Mouse (Mus musculus) megakaryocyte, embryonic 14.5 days (primary cell): ENCODE data around the gene Mapk3. TPM values are rescaled to one million over a fixed set of nuclear protein-coding genes. Genes with fewer than 3 reads are reported as not detected.

Source experiments
- H3K27me3 ChIP-seq: replicated peaks from 2 replicates; pipeline ENCODE3; 2012; ENCODE audit warnings: inconsistent platforms
- H3K36me3 ChIP-seq: replicated peaks from 2 replicates; pipeline ENCODE3; 2012; ENCODE audit warnings: low read length, inconsistent platforms, mixed read lengths
- H3K4me1 ChIP-seq: 2 replicates; pipeline ENCODE4 v1.6.1; 2012; ENCODE audit warnings: inconsistent platforms
- H3K4me3 ChIP-seq: replicated peaks from 2 replicates; pipeline ENCODE3; 2012; ENCODE audit warnings: moderate library complexity, mild to moderate bottlenecking, inconsistent platforms
- H3K9me3 ChIP-seq: 2 replicates; pipeline ENCODE4 v1.6.1; 2012; ENCODE audit warnings: inconsistent platforms
- FLI1 ChIP-seq: IDR thresholded peaks from 2 replicates; pipeline ENCODE4 v1.6.1; 2012; ENCODE audit warnings: low read length, inconsistent platforms, mixed read lengths
- GATA1 ChIP-seq: IDR thresholded peaks from 3 replicates; pipeline ENCODE4 v1.6.1; 2012; ENCODE audit warnings: mixed read lengths, low read length, inconsistent platforms, borderline replicate concordance
- polyA plus RNA-seq: library from polyadenylated mRNA; stranded (reverse); fragments of >175 nt; gene quantifications from 2 replicates; pipeline ENCODE4 v1.2.3, GENCODE M21; 2012; ENCODE audit warnings: low replicate concordance; ENCODE audit not compliant: insufficient read depth

Gene Mapk3
- polyA plus RNA-seq, 1 experiment: 213 TPM

- Histone ChIP-seq H3K4me1 (peaks cover 63% of the 10 kb centered on the region), H3K9me3 (no peaks in the 10 kb centered on the region), H3K27me3 (no peaks in the 10 kb centered on the region), H3K4me3 (no peak overlapping the region), H3K36me3 (peaks cover 92% of the 10 kb centered on the region)
- TF ChIP-seq FLI1 (no peak), GATA1 (no peak)
Observed at GRCm38 (mm10) chr7:126781661-126782370, 22.4 kb downstream of the Mapk3 start.

- TF ChIP-seq GATA1 (no peak), FLI1 (no peak)
- Histone ChIP-seq H3K9me3 (no peaks in the 10 kb centered on the region), H3K4me3 (no peak overlapping the region), H3K4me1 (peaks cover 55% of the 10 kb centered on the region), H3K27me3 (no peaks in the 10 kb centered on the region), H3K36me3 (peaks cover 97% of the 10 kb centered on the region)
Observed at GRCm38 (mm10) chr7:126782693-126783092, 23.3 kb downstream of the Mapk3 start.

DNA sequence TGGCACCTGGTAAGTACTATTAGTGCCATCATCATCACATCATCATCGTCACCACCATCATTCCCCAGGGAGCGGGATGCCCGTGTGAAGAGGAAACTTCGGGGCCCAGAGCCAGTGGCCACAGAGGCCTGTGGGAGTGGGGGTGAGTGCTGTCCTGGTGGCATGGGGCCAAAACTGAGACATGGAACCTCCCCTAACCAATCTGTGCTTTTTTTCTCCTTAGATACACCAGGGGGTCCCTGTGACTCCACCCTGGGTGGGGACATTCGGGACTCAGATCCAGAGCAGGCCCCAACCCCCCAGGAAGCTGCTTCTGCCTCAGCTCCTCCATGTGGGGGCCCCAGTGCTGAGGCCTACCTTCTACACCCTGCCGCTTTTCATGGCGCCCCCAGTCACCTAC is 25.1 kb downstream of the Mapk3 start:
- H3K4me3 ChIP-seq: no peak overlapping the region
- peaks cover 53% of the 10 kb centered on the region for H3K4me1 ChIP-seq
- H3K27me3 ChIP-seq: no peaks in the 10 kb centered on the region
- TF ChIP-seq GATA1 (no peak), FLI1 (no peak)
- no peaks in the 10 kb centered on the region for H3K9me3 ChIP-seq
- peaks cover 100% of the 10 kb centered on the region for H3K36me3 ChIP-seq

- no peak for TF ChIP-seq GATA1
- TF ChIP-seq FLI1: no peak
- Histone ChIP-seq H3K27me3 (no peaks in the 10 kb centered on the region), H3K9me3 (no peaks in the 10 kb centered on the region), H3K36me3 (peaks cover 100% of the 10 kb centered on the region), H3K4me1 (peaks cover 53% of the 10 kb centered on the region), H3K4me3 (no peak overlapping the region)
Observed at GRCm38 (mm10) chr7:126785056-126785455, 25.7 kb downstream of the Mapk3 start.

GRCm38 (mm10) chr7:126786142-126786541 is 26.7 kb downstream of the Mapk3 start:
- Histone ChIP-seq H3K4me1 (peaks cover 52% of the 10 kb centered on the region), H3K36me3 (peaks cover 96% of the 10 kb centered on the region)

DNA sequence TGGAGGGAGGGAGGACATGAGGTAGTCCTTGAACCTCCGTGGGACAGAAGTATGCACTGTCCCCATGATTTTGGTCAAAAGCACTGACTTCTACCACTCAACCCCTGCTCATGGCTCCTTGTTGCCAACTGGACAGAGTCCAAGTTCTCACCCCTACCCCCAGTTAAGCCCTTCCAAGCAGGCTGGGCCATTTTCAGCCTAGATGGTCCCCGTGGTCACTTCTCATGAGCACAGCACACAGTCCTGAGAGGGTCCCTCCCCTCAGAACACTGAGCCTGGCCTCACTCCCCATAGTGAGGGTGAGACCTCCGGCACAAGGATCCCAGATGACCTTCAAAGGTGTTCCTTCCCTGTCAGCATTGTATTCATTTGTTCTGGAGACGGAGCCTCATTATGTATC is 29.7 kb downstream of the Mapk3 start:
- H3K4me3 ChIP-seq: no peak overlapping the region
- peaks cover 51% of the 10 kb centered on the region for H3K4me1 ChIP-seq
- no peaks in the 10 kb centered on the region for H3K27me3 ChIP-seq
- TF ChIP-seq FLI1 (no peak), GATA1 (no peak)
- H3K9me3 ChIP-seq: no peaks in the 10 kb centered on the region
- H3K36me3 ChIP-seq: peaks cover 74% of the 10 kb centered on the region

More at GRCm38 (mm10) chr7:126786142-126786541, 26.7 kb downstream of the Mapk3 start:
- Histone ChIP-seq H3K4me3 (no peak overlapping the region), H3K9me3 (no peaks in the 10 kb centered on the region), H3K27me3 (no peaks in the 10 kb centered on the region)
- no peak for TF ChIP-seq FLI1
- no peak for TF ChIP-seq GATA1

GRCm38 (mm10) chr7:126791851-126792720 is 32.7 kb downstream of the Mapk3 start, which contains the start of gene Ppp4c:
Gene Ppp4c (minus strand): TSS chr7:126792496.
- Histone ChIP-seq H3K27me3 (no peaks in the 10 kb centered on the region), H3K9me3 (no peaks in the 10 kb centered on the region), H3K4me3 (peak within 1 kb of the TSS; percentile 97), H3K4me1 (peaks cover 75% of the 10 kb centered on the region), H3K36me3 (peaks cover 74% of the 10 kb centered on the region)
- TF ChIP-seq GATA1 (no peak), FLI1 (peak; percentile 99)

GRCm38 (mm10) chr7:126792721-126793443 is 33.5 kb downstream of the Mapk3 start:
- peak overlapping the region; percentile 97 for H3K4me3 ChIP-seq
- TF ChIP-seq FLI1 (no peak), GATA1 (no peak)
- peaks cover 80% of the 10 kb centered on the region for H3K4me1 ChIP-seq
- H3K36me3 ChIP-seq: peaks cover 74% of the 10 kb centered on the region
- H3K9me3 ChIP-seq: no peaks in the 10 kb centered on the region
- no peaks in the 10 kb centered on the region for H3K27me3 ChIP-seq

DNA sequence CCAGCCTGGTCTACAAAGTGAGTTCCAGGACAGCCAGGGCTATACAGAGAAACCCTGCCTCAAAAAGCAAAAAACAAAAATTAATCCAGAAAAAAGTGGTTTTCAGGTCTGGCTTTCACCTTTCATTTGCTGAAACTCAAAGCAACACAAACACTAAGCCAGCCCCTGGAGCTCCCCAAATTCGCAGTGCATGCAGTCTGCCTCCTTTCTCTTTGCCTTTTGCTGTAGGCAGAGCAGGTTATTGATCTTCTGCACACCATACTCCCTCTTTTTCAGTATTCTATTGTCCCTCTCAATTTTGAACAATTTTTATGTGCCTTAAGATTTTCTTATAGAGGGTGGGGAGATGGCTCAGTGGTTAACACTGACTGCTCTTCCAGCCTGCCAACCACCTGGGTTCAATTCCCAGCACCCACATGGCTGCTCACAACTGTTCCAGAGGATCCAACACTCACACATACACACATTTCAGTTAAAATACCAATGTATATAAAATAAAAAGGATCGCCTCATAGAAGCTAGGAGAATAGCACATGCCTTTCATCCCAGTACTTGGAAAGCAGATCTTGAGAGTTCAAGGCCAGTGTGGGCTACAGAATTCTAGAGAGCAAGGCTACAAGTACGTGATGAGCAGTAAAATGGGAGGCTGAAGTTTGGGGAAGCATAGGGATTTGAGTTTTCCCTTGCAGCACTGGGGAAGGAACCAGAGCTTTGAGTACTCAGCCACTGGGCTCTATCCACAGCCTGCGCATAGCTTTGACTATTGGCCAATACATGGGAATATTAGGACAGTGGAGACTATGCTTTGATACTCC is 34.3 kb downstream of the Mapk3 start:
- Histone ChIP-seq H3K4me1 (peaks cover 77% of the 10 kb centered on the region), H3K4me3 (peak overlapping the region; percentile 56)

More for the DNA sequence above, 34.3 kb downstream of the Mapk3 start:
- no peaks in the 10 kb centered on the region for H3K9me3 ChIP-seq
- no peak for TF ChIP-seq GATA1
- no peak for TF ChIP-seq FLI1
- H3K27me3 ChIP-seq: no peaks in the 10 kb centered on the region
- peaks cover 71% of the 10 kb centered on the region for H3K36me3 ChIP-seq
